In the genomic region with DNA sequence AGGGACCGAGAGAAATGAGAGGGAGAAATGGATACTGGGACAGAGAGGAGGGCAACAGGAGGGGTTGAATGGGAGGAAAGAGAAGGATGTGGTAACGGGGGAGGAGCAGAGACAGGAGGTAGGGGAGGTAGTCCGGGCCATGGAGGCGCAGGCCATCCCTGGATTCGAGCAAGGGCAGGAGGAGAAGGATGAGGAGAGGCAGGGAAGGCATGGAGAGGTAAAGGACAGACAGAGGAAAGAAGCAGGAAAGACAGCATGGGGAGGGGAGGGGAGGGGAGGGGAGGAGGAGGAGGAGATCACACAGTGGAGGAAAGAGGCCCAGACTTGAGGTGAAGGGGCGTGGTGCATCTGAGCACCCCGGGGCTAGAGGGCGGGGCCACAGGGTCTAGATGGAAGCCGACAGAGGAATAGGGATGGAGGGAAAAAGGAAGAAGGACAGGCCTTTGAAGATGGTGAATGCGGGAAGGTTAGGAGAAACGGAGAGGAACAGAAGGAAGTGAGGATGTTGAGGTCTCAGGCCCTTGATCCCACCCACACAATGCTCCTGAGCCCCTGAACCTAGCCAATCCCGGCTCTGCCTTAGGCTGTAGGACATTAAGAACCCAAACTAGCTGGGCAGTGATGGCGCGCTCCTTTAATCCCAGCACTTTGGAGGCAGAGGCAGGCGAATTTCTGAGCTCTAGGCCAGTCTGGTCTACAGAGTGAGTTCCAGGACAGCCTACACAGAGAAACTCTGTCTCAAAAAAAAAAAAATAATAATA, we compare ENCODE assay signal across 8 mouse cellular contexts. TPM values are rescaled to one million over a fixed set of nuclear protein-coding genes. Genes with fewer than 3 reads are reported as not detected.
DNase-seq lines count a peak whose midpoint lies in the region; ATAC-seq and TF ChIP-seq lines count a peak whose summit lies in the region.

A gene (minus strand): TSS at position 209 of the 761 bp plus-strand sequence.

- peaks cover 65% of the 10 kb centered on the region for H3K4me1 ChIP-seq in G1E (ENCODE audit: insufficient read depth, low read depth, low read length)
- H3K4me1 ChIP-seq in erythroblast, embryonic 14.5 days (ENCODE audit: control insufficient read depth): peaks cover 71% of the 10 kb centered on the region
- H3K4me1 ChIP-seq in midbrain, embryonic 12.5 days: peaks cover 27% of the 10 kb centered on the region

- no peaks in the 10 kb centered on the region for H3K27me3 ChIP-seq in G1E (ENCODE audit: insufficient read depth, low read length)
- H3K27me3 ChIP-seq in erythroblast, embryonic 14.5 days (ENCODE audit: control insufficient read depth): no peaks in the 10 kb centered on the region
- H3K27me3 ChIP-seq in midbrain, embryonic 12.5 days: no peaks in the 10 kb centered on the region

- H3K27ac ChIP-seq in midbrain, embryonic 12.5 days (replicated peaks): peak within 1 kb of the TSS; percentile 88

- peak within 1 kb of the TSS; percentile 92 for H3K4me2 ChIP-seq in midbrain, embryonic 12.5 days (replicated peaks)

- H3K9me3 ChIP-seq in G1E (replicated peaks): no peaks in the 10 kb centered on the region
- no peaks in the 10 kb centered on the region for H3K9me3 ChIP-seq in erythroblast, embryonic 14.5 days (ENCODE audit: control insufficient read depth, low read length)
- H3K9me3 ChIP-seq in midbrain, embryonic 12.5 days: no peaks in the 10 kb centered on the region

- H3K9ac ChIP-seq in midbrain, embryonic 12.5 days (replicated peaks): peak within 1 kb of the TSS; percentile 97

- H3K36me3 ChIP-seq in G1E (replicated peaks): peaks cover 23% of the 10 kb centered on the region
- peaks cover 3% of the 10 kb centered on the region; the same call in 1 of the 2 replicates for H3K36me3 ChIP-seq in erythroblast, embryonic 14.5 days (ENCODE audit: control insufficient read depth)
- no peaks in the 10 kb centered on the region for H3K36me3 ChIP-seq in midbrain, embryonic 12.5 days

- peak within 1 kb of the TSS; percentile 99 for H3K4me3 ChIP-seq in G1E (ENCODE audit: low read depth, low read length)
- H3K4me3 ChIP-seq in erythroblast, embryonic 14.5 days (replicated peaks): peak within 1 kb of the TSS; percentile 87
- peak within 1 kb of the TSS; percentile 96 for H3K4me3 ChIP-seq in midbrain, embryonic 12.5 days

- no peak for TF ChIP-seq CTCF in G1E (IDR thresholded peaks at IDR 0.05; ENCODE audit: low read depth, low read length)

- intact Hi-C loops in heart, postnatal 10 days (cut with DNase I): no loop called here

- ATAC-seq in G1E (ENCODE audit: extremely low read depth, insufficient number of reproducible peaks, low FRiP score, poor library complexity, severe bottlenecking): no peak
- ATAC-seq in midbrain, embryonic 12.5 days (ENCODE audit: low FRiP score, low read depth): peak; percentile 42

- DNase-seq in adrenal gland, adult 18-20 months (ENCODE audit: low spot score in 2 of 2): no peak
- no peak for DNase-seq in adrenal gland, adult (ENCODE audit: inconsistent age in 2 of 2, low spot score in 1 of 2)
- no peak for DNase-seq in G1E (ENCODE audit: low spot score)
- no peak for DNase-seq in heart, postnatal 10 days
- peak in 1 of 2 experiments; percentile 44 for DNase-seq in left cerebral cortex, adult 8-10 months (ENCODE audit: low spot score in 2 of 2)
- DNase-seq in embryo, embryonic 10.5 days (ENCODE audit: low spot score): no peak

- 21% methylated on average over 15 of the region's 15 CpGs for WGBS in midbrain, embryonic 12.5 days

RNA-seq across cellular contexts. Expression of the gene that starts here (rescaled TPM):
- total RNA-seq in adrenal gland, adult 18-20 months (2021): 10 to 100 TPM; 51.4 to 58.5 TPM
- total RNA-seq in G1E (2014; fragmentation: Nextera tagmentation) (11.1 and 19.7 TPM in 2 replicates), G1E (2017) (17.9 and 19.2 TPM in 2 replicates)
- polyA plus RNA-seq in G1E (2012): 96.3 and 102 TPM in 2 replicates
- polyA plus RNA-seq in erythroblast, embryonic 14.5 days (2012): 2.6 and 3.2 TPM in 2 replicates
- 10 to 100 TPM; 42.2 to 46.4 TPM for total RNA-seq in heart, postnatal 10 days (2021)
- 10 to 100 TPM; 88.6 to 97.6 (median 94.5) TPM for total RNA-seq in left cerebral cortex, adult 8-10 months (2022)
- 82.7 and 95.3 TPM in 2 replicates for polyA plus RNA-seq in midbrain, embryonic 12.5 days (2016; fragmentation: Nextera tagmentation; extraction: Ambion mirVana)

Comparison
In these comparisons a context has a peak if more than half of its experiments do, and no peak if none do; other contexts are left out.
1. RNA of the gene that starts here (polyA plus RNA-seq): 96.3 to 102 TPM in G1E and 82.7 to 95.3 TPM in midbrain, embryonic 12.5 days; 2.6 to 3.2 TPM in erythroblast, embryonic 14.5 days; every median in the first group is over 10 times any median in the second.
2. Peak in every context shown above with its lines, with median percentiles within 50 percentile points of each other: H3K4me3 ChIP-seq.